Mouse (Mus musculus): ENCODE data around the gene Dhps. TPM values are rescaled to one million over a fixed set of nuclear protein-coding genes. Genes with fewer than 3 reads are reported as not detected.
"Not testable (repeated sequence)": the region's sequence is repeated elsewhere in the genome, so short reads cannot be mapped to it uniquely, and the experiment has no call there.

Dhps gene
- total and polyA plus RNA-seq, 2 experiments from 2014 or later = 25.9 to 45.0 TPM

- ATAC-seq (ENCODE audit: insufficient read depth, low read depth) (peak; percentile 79), DNase-seq (ENCODE audit: low spot score) (peak; percentile 68)
- peaks cover 4% of the 10 kb centered on the region; the same call in 1 of the 2 replicates for H3K4me1 ChIP-seq (ENCODE audit: control insufficient read depth, insufficient read depth)
- 8% methylated on average over 37 of the region's 37 CpGs for WGBS
- peak overlapping the region; percentile 74 for H3K4me3 ChIP-seq (ENCODE audit: low read depth, low read length)
- H3K36me3 ChIP-seq (replicated peaks; ENCODE audit: control insufficient read depth, insufficient read depth, low read length) = no peaks in the 10 kb centered on the region
- H3K9me3 ChIP-seq (replicated peaks; ENCODE audit: control insufficient read depth, low read length) = no peaks in the 10 kb centered on the region
- H3K9ac ChIP-seq (replicated peaks; ENCODE audit: low read depth, low read length) = peak overlapping the region; percentile 79
- H3K27me3 ChIP-seq (ENCODE audit: control insufficient read depth, insufficient read depth, low read length) = no peaks in the 10 kb centered on the region
- peak overlapping the region; percentile 90 for H3K4me2 ChIP-seq (ENCODE audit: low read depth, low read length)
- peak overlapping the region; percentile 54 for H3K27ac ChIP-seq (ENCODE audit: low read depth)
- TF ChIP-seq CTCF (IDR thresholded peaks at IDR 0.05; ENCODE audit: low read depth) (peak; percentile 29; the same call in 1 of the 2 replicates), EP300 (IDR thresholded peaks at IDR 0.05; ENCODE audit: low read depth) (no peak)
These were observed 47.8 kb downstream of the Dhps start for GRCm38 (mm10) chr8:85119052-85119981.

- H3K4me3 ChIP-seq (ENCODE audit: low read depth, low read length); H3K4me1 ChIP-seq (ENCODE audit: control insufficient read depth, insufficient read depth); H3K9me3 ChIP-seq (replicated peaks; ENCODE audit: control insufficient read depth, low read length); H3K9ac ChIP-seq (replicated peaks; ENCODE audit: low read depth, low read length); H3K36me3 ChIP-seq (replicated peaks; ENCODE audit: control insufficient read depth, insufficient read depth, low read length); H3K27ac ChIP-seq (ENCODE audit: low read depth); H3K27me3 ChIP-seq (ENCODE audit: control insufficient read depth, insufficient read depth, low read length); ATAC-seq (ENCODE audit: insufficient read depth, low read depth); H3K4me2 ChIP-seq (ENCODE audit: low read depth, low read length); DNase-seq (ENCODE audit: low spot score): not testable (repeated sequence)
- WGBS = 81% methylated on average over 5 of the region's 5 CpGs
These were observed 48.7 kb downstream of the Dhps start for GRCm38 (mm10) chr8:85120251-85120650.

GRCm38 (mm10) chr8:85122995-85123394 is 51.4 kb downstream of the Dhps start, which contains the start of gene Zfp791:
Gene Zfp791 (minus strand): TSS chr8:85123095.
- TF ChIP-seq EP300 (IDR thresholded peaks at IDR 0.05; ENCODE audit: low read depth) (no peak), CTCF (IDR thresholded peaks at IDR 0.05; ENCODE audit: low read depth) (no peak)
- WGBS = 64% methylated on average over 3 of the region's 3 CpGs
- Histone ChIP-seq H3K4me3 (ENCODE audit: low read depth, low read length) (no peak within 1 kb of the TSS), H3K27ac (ENCODE audit: low read depth) (no peak within 1 kb of the TSS), H3K27me3 (ENCODE audit: control insufficient read depth, insufficient read depth, low read length) (no peaks in the 10 kb centered on the region), H3K4me1 (ENCODE audit: control insufficient read depth, insufficient read depth) (peaks cover 4% of the 10 kb centered on the region; the same call in 1 of the 2 replicates), H3K9ac (replicated peaks; ENCODE audit: low read depth, low read length) (no peak within 1 kb of the TSS), H3K36me3 (replicated peaks; ENCODE audit: control insufficient read depth, insufficient read depth, low read length) (no peaks in the 10 kb centered on the region), H3K4me2 (ENCODE audit: low read depth, low read length) (no peak within 1 kb of the TSS), H3K9me3 (replicated peaks; ENCODE audit: control insufficient read depth, low read length) (no peaks in the 10 kb centered on the region)
- ATAC-seq (ENCODE audit: insufficient read depth, low read depth) = no peak
- DNase-seq (ENCODE audit: low spot score) = no peak

- Histone ChIP-seq H3K4me2 (ENCODE audit: low read depth, low read length) (no peak overlapping the region), H3K27ac (ENCODE audit: low read depth) (no peak overlapping the region), H3K9ac (replicated peaks; ENCODE audit: low read depth, low read length) (no peak overlapping the region), H3K9me3 (replicated peaks; ENCODE audit: control insufficient read depth, low read length) (no peaks in the 10 kb centered on the region), H3K4me3 (ENCODE audit: low read depth, low read length) (no peak overlapping the region), H3K4me1 (ENCODE audit: control insufficient read depth, insufficient read depth) (peaks cover 4% of the 10 kb centered on the region; the same call in 1 of the 2 replicates), H3K27me3 (ENCODE audit: control insufficient read depth, insufficient read depth, low read length) (no peaks in the 10 kb centered on the region), H3K36me3 (replicated peaks; ENCODE audit: control insufficient read depth, insufficient read depth, low read length) (no peaks in the 10 kb centered on the region)
- DNase-seq (ENCODE audit: low spot score) (no peak), ATAC-seq (ENCODE audit: insufficient read depth, low read depth) (no peak)
- WGBS = 85% methylated on average over 8 of the region's 8 CpGs
- TF ChIP-seq EP300 (IDR thresholded peaks at IDR 0.05; ENCODE audit: low read depth) (no peak), CTCF (IDR thresholded peaks at IDR 0.05; ENCODE audit: low read depth) (no peak)
These were observed 52.1 kb downstream of the Dhps start for GRCm38 (mm10) chr8:85123691-85124090.

Small RNA genes lying within 50 kb of the gene (microRNA-seq; reads per million reads assigned to microRNA genes)
- not detected for gene Gm23388
- 2.0 reads per million, percentile 5 among the genes with 10 or more reads in this experiment for gene Mir7070

Other genes with a start within 250 kb of the Dhps start
- 2.1 and 15.4 TPM in 2 replicates for gene Dand5, start 248.9 kb upstream of the Dhps start, total RNA-seq (2014; rRNA removed; ENCODE audit: low replicate concordance)
- 6.2 and 8.0 TPM in 2 replicates for gene Dand5, start 248.9 kb upstream of the Dhps start, polyA plus RNA-seq (2015; fragmentation: Nextera tagmentation; extraction: Ambion mirVana)
- 47.1 and 49.8 TPM in 2 replicates for gene Gadd45gip1, start 240.2 kb upstream of the Dhps start, total RNA-seq (2014; rRNA removed; ENCODE audit: low replicate concordance)
- gene Gadd45gip1, start 240.2 kb upstream of the Dhps start, polyA plus RNA-seq (2015; fragmentation: Nextera tagmentation; extraction: Ambion mirVana) = 48.1 and 50.0 TPM in 2 replicates
- 89.2 and 126 TPM in 2 replicates for gene Rad23a, start 231.1 kb upstream of the Dhps start, total RNA-seq (2014; rRNA removed; ENCODE audit: low replicate concordance)
- gene Rad23a, start 231.1 kb upstream of the Dhps start, polyA plus RNA-seq (2015; fragmentation: Nextera tagmentation; extraction: Ambion mirVana) = 111 and 125 TPM in 2 replicates
- 211 and 235 TPM in 2 replicates for gene Calr, start 224.8 kb upstream of the Dhps start, total RNA-seq (2014; rRNA removed; ENCODE audit: low replicate concordance)
- 201 and 266 TPM in 2 replicates for gene Calr, start 224.8 kb upstream of the Dhps start, polyA plus RNA-seq (2015; fragmentation: Nextera tagmentation; extraction: Ambion mirVana)
- gene Farsa, start 214.8 kb upstream of the Dhps start, total RNA-seq (2014; rRNA removed; ENCODE audit: low replicate concordance) = 38.6 and 40.0 TPM in 2 replicates
- 36.3 and 38.3 TPM in 2 replicates for gene Farsa, start 214.8 kb upstream of the Dhps start, polyA plus RNA-seq (2015; fragmentation: Nextera tagmentation; extraction: Ambion mirVana)
- gene Syce2, start 199.6 kb upstream of the Dhps start, total RNA-seq (2014; rRNA removed; ENCODE audit: low replicate concordance) = 0.15 and 1.7 TPM in 2 replicates
- 9.7 and 11.8 TPM in 2 replicates for gene Syce2, start 199.6 kb upstream of the Dhps start, polyA plus RNA-seq (2015; fragmentation: Nextera tagmentation; extraction: Ambion mirVana)
- gene Gcdh, start 177.8 kb upstream of the Dhps start, total RNA-seq (2014; rRNA removed; ENCODE audit: low replicate concordance) = 45.5 and 52.8 TPM in 2 replicates
- gene Gcdh, start 177.8 kb upstream of the Dhps start, polyA plus RNA-seq (2015; fragmentation: Nextera tagmentation; extraction: Ambion mirVana) = 33.0 and 33.5 TPM in 2 replicates
- not detected in 2 replicates for gene Klf1, start 169.8 kb upstream of the Dhps start, total RNA-seq (2014; rRNA removed; ENCODE audit: low replicate concordance)
- 0.27 and 0.56 TPM in 2 replicates for gene Klf1, start 169.8 kb upstream of the Dhps start, polyA plus RNA-seq (2015; fragmentation: Nextera tagmentation; extraction: Ambion mirVana)
- gene Dnase2a, start 163.2 kb upstream of the Dhps start, total RNA-seq (2014; rRNA removed; ENCODE audit: low replicate concordance) = 6.0 and 11.0 TPM in 2 replicates
- gene Dnase2a, start 163.2 kb upstream of the Dhps start, polyA plus RNA-seq (2015; fragmentation: Nextera tagmentation; extraction: Ambion mirVana) = 4.6 and 5.6 TPM in 2 replicates
- gene Mast1, start 134.4 kb upstream of the Dhps start, total RNA-seq (2014; rRNA removed; ENCODE audit: low replicate concordance) = 0.08 TPM in 1 of 2 replicates, not detected in the other
- 0.05 TPM in 1 of 2 replicates, not detected in the other for gene Mast1, start 134.4 kb upstream of the Dhps start, polyA plus RNA-seq (2015; fragmentation: Nextera tagmentation; extraction: Ambion mirVana)
- gene Rtbdn, start 124.8 kb upstream of the Dhps start, total RNA-seq (2014; rRNA removed; ENCODE audit: low replicate concordance) = not detected in 2 replicates
- 0.10 TPM in 1 of 2 replicates, not detected in the other for gene Rtbdn, start 124.8 kb upstream of the Dhps start, polyA plus RNA-seq (2015; fragmentation: Nextera tagmentation; extraction: Ambion mirVana)
- not detected in 2 replicates for gene Gm49661, start 102.3 kb upstream of the Dhps start, total RNA-seq (2014; rRNA removed; ENCODE audit: low replicate concordance)
- not detected in 2 replicates for gene Gm49661, start 102.3 kb upstream of the Dhps start, polyA plus RNA-seq (2015; fragmentation: Nextera tagmentation; extraction: Ambion mirVana)
- 647 and 809 TPM in 2 replicates for gene Prdx2, start 102.2 kb upstream of the Dhps start, total RNA-seq (2014; rRNA removed; ENCODE audit: low replicate concordance)
- gene Prdx2, start 102.2 kb upstream of the Dhps start, polyA plus RNA-seq (2015; fragmentation: Nextera tagmentation; extraction: Ambion mirVana) = 758 and 782 TPM in 2 replicates
- gene Rnaseh2a, start 102.0 kb upstream of the Dhps start, total RNA-seq (2014; rRNA removed; ENCODE audit: low replicate concordance) = 57.9 and 76.4 TPM in 2 replicates
- 52.6 and 57.3 TPM in 2 replicates for gene Rnaseh2a, start 102.0 kb upstream of the Dhps start, polyA plus RNA-seq (2015; fragmentation: Nextera tagmentation; extraction: Ambion mirVana)
- 28.9 and 39.6 TPM in 2 replicates for gene Junb, start 93.0 kb upstream of the Dhps start, total RNA-seq (2014; rRNA removed; ENCODE audit: low replicate concordance)
- gene Junb, start 93.0 kb upstream of the Dhps start, polyA plus RNA-seq (2015; fragmentation: Nextera tagmentation; extraction: Ambion mirVana) = 10.3 and 13.0 TPM in 2 replicates
- 1.9 and 4.8 TPM in 2 replicates for gene Hook2, start 81.2 kb upstream of the Dhps start, total RNA-seq (2014; rRNA removed; ENCODE audit: low replicate concordance)
- gene Hook2, start 81.2 kb upstream of the Dhps start, polyA plus RNA-seq (2015; fragmentation: Nextera tagmentation; extraction: Ambion mirVana) = 3.5 and 4.7 TPM in 2 replicates
- not detected in 2 replicates for gene Best2, start 57.2 kb upstream of the Dhps start, total RNA-seq (2014; rRNA removed; ENCODE audit: low replicate concordance)
- gene Best2, start 57.2 kb upstream of the Dhps start, polyA plus RNA-seq (2015; fragmentation: Nextera tagmentation; extraction: Ambion mirVana) = not detected in 2 replicates
- gene Asna1, start 46.5 kb upstream of the Dhps start, total RNA-seq (2014; rRNA removed; ENCODE audit: low replicate concordance) = 134 and 152 TPM in 2 replicates
- gene Asna1, start 46.5 kb upstream of the Dhps start, polyA plus RNA-seq (2015; fragmentation: Nextera tagmentation; extraction: Ambion mirVana) = 106 and 110 TPM in 2 replicates
- gene Trir, start 44.9 kb upstream of the Dhps start, total RNA-seq (2014; rRNA removed; ENCODE audit: low replicate concordance) = 98.5 and 196 TPM in 2 replicates
- 62.4 and 66.5 TPM in 2 replicates for gene Trir, start 44.9 kb upstream of the Dhps start, polyA plus RNA-seq (2015; fragmentation: Nextera tagmentation; extraction: Ambion mirVana)
- gene Tnpo2, start 34.8 kb upstream of the Dhps start, total RNA-seq (2014; rRNA removed; ENCODE audit: low replicate concordance) = 27.4 and 34.8 TPM in 2 replicates
- 11.5 and 13.0 TPM in 2 replicates for gene Tnpo2, start 34.8 kb upstream of the Dhps start, polyA plus RNA-seq (2015; fragmentation: Nextera tagmentation; extraction: Ambion mirVana)
- gene Fbxw9, start 11.7 kb upstream of the Dhps start, total RNA-seq (2014; rRNA removed; ENCODE audit: low replicate concordance) = 29.1 and 32.6 TPM in 2 replicates
- 16.2 and 16.5 TPM in 2 replicates for gene Fbxw9, start 11.7 kb upstream of the Dhps start, polyA plus RNA-seq (2015; fragmentation: Nextera tagmentation; extraction: Ambion mirVana)
- not detected in 2 replicates for gene Gm5741, start 3.8 kb upstream of the Dhps start, total RNA-seq (2014; rRNA removed; ENCODE audit: low replicate concordance)
- not detected in 2 replicates for gene Gm5741, start 3.8 kb upstream of the Dhps start, polyA plus RNA-seq (2015; fragmentation: Nextera tagmentation; extraction: Ambion mirVana)
- 101 and 116 TPM in 2 replicates for gene Wdr83os, start 9.0 kb downstream of the Dhps start, total RNA-seq (2014; rRNA removed; ENCODE audit: low replicate concordance)
- gene Wdr83os, start 9.0 kb downstream of the Dhps start, polyA plus RNA-seq (2015; fragmentation: Nextera tagmentation; extraction: Ambion mirVana) = 99.8 and 103 TPM in 2 replicates
- gene Wdr83, start 9.5 kb downstream of the Dhps start, total RNA-seq (2014; rRNA removed; ENCODE audit: low replicate concordance) = 16.2 and 31.0 TPM in 2 replicates
- gene Wdr83, start 9.5 kb downstream of the Dhps start, polyA plus RNA-seq (2015; fragmentation: Nextera tagmentation; extraction: Ambion mirVana) = 38.8 and 42.9 TPM in 2 replicates
- gene Man2b1, start 11.5 kb downstream of the Dhps start, total RNA-seq (2014; rRNA removed; ENCODE audit: low replicate concordance) = 47.2 and 87.1 TPM in 2 replicates
- 24.0 and 24.9 TPM in 2 replicates for gene Man2b1, start 11.5 kb downstream of the Dhps start, polyA plus RNA-seq (2015; fragmentation: Nextera tagmentation; extraction: Ambion mirVana)
- 0.15 TPM in 1 of 2 replicates, not detected in the other for gene Zfp791, start 51.3 kb downstream of the Dhps start, total RNA-seq (2014; rRNA removed; ENCODE audit: low replicate concordance)
- gene Zfp791, start 51.3 kb downstream of the Dhps start, polyA plus RNA-seq (2015; fragmentation: Nextera tagmentation; extraction: Ambion mirVana) = 0.97 and 1.2 TPM in 2 replicates
- not detected in 2 replicates for gene Cks1brt, start 80.2 kb downstream of the Dhps start, total RNA-seq (2014; rRNA removed; ENCODE audit: low replicate concordance)
- not detected in 2 replicates for gene Cks1brt, start 80.2 kb downstream of the Dhps start, polyA plus RNA-seq (2015; fragmentation: Nextera tagmentation; extraction: Ambion mirVana)
- not detected in 2 replicates for gene Olfr371, start 154.2 kb downstream of the Dhps start, total RNA-seq (2014; rRNA removed; ENCODE audit: low replicate concordance)
- not detected in 2 replicates for gene Olfr371, start 154.2 kb downstream of the Dhps start, polyA plus RNA-seq (2015; fragmentation: Nextera tagmentation; extraction: Ambion mirVana)
- 15.9 and 23.3 TPM in 2 replicates for gene Orc6, start 227.9 kb downstream of the Dhps start, total RNA-seq (2014; rRNA removed; ENCODE audit: low replicate concordance)
- gene Orc6, start 227.9 kb downstream of the Dhps start, polyA plus RNA-seq (2015; fragmentation: Nextera tagmentation; extraction: Ambion mirVana) = 25.7 and 26.3 TPM in 2 replicates
- gene Vps35, start 228.0 kb downstream of the Dhps start, total RNA-seq (2014; rRNA removed; ENCODE audit: low replicate concordance) = 71.5 and 77.2 TPM in 2 replicates
- gene Vps35, start 228.0 kb downstream of the Dhps start, polyA plus RNA-seq (2015; fragmentation: Nextera tagmentation; extraction: Ambion mirVana) = 82.3 and 82.5 TPM in 2 replicates